Mouse (Mus musculus): ENCODE measurements at regions not wholly inside any gene's neighbourhood (a gene's known extent, or its start where the extent isn't known, plus 50 kb on each side); places are given as distances from the start of the nearest gene placed in this dataset.

- DNase-seq (ENCODE audit: low spot score), result no peak
These were observed 65.4 kb upstream of the Tes start for GRCm38 (mm10) chr6:16999451-17000139.

GRCm38 (mm10) chr6:16995495-16995936 lies 69.4 kb upstream of the Tes start:
- DNase-seq (ENCODE audit: low spot score), result peak; percentile 65

GRCm38 (mm10) chr6:16994711-16995110 lies 70.2 kb upstream of the Tes start:
- peak; percentile 81 for DNase-seq (ENCODE audit: low spot score)

GRCm38 (mm10) chr6:16991996-16992591 lies 72.9 kb upstream of the Tes start:
- DNase-seq (ENCODE audit: low spot score), result peak; percentile 19

GRCm38 (mm10) chr6:16978206-16978505 lies 79.9 kb upstream of the Tfec start:
- peak; percentile 81 for DNase-seq (ENCODE audit: low spot score)

- no peak for DNase-seq (ENCODE audit: low spot score)
These were observed 79.4 kb upstream of the Tfec start for GRCm38 (mm10) chr6:16977392-16978205.

- DNase-seq (ENCODE audit: low spot score), result no peak
These were observed 67.4 kb upstream of the Tfec start for GRCm38 (mm10) chr6:16965658-16966057.

GRCm38 (mm10) chr6:16964362-16964761 lies 66.1 kb upstream of the Tfec start:
- DNase-seq (ENCODE audit: low spot score), result no peak

GRCm38 (mm10) chr6:16963958-16964357 lies 65.7 kb upstream of the Tfec start:
- no peak for DNase-seq (ENCODE audit: low spot score)

- DNase-seq (ENCODE audit: low spot score), result no peak
These were observed 59.9 kb upstream of the Tfec start for GRCm38 (mm10) chr6:16958102-16958501.

GRCm38 (mm10) chr6:16956771-16957435 lies 58.7 kb upstream of the Tfec start:
- DNase-seq (ENCODE audit: low spot score), result no peak

Data from embryo, embryonic 10.5 days (tissue).